Mouse (Mus musculus): ENCODE results near the gene Ormdl3.

The Ormdl3 gene

GRCm38 (mm10) chr11:98550975-98551828 is 36.0 kb downstream of the Ormdl3 start, which contains the start of gene Zpbp2:
Gene Zpbp2 (plus strand): TSS chr11:98551097.
- DNase-seq (ENCODE audit: low spot score in 2 of 2) = peak; percentile 89 to 90

- no peak for DNase-seq (ENCODE audit: low spot score in 2 of 2)
Measured at GRCm38 (mm10) chr11:98550311-98550974, 36.7 kb downstream of the Ormdl3 start.

- no peak for DNase-seq (ENCODE audit: low spot score in 2 of 2)
Measured at GRCm38 (mm10) chr11:98549363-98549762, 37.8 kb downstream of the Ormdl3 start.

GRCm38 (mm10) chr11:98547308-98547693 is 39.9 kb downstream of the Ormdl3 start:
- DNase-seq (ENCODE audit: low spot score in 2 of 2) = no peak

GRCm38 (mm10) chr11:98546529-98547307 is 40.5 kb downstream of the Ormdl3 start:
- no peak for DNase-seq (ENCODE audit: low spot score in 2 of 2)

- peak; percentile 53 to 58 for DNase-seq (ENCODE audit: low spot score in 2 of 2)
Measured at GRCm38 (mm10) chr11:98545711-98546231, 41.4 kb downstream of the Ormdl3 start, which contains the start of gene Ikzf3. Gene Ikzf3 (minus strand): TSS chr11:98546031.

GRCm38 (mm10) chr11:98544890-98545677 is 42.1 kb downstream of the Ormdl3 start:
- no peak for DNase-seq (ENCODE audit: low spot score in 2 of 2)

GRCm38 (mm10) chr11:98543414-98543813 is 43.8 kb downstream of the Ormdl3 start:
- no peak for DNase-seq (ENCODE audit: low spot score in 2 of 2)

GRCm38 (mm10) chr11:98542553-98542952 is 44.6 kb downstream of the Ormdl3 start:
- no peak for DNase-seq (ENCODE audit: low spot score in 2 of 2)

- no peak for DNase-seq (ENCODE audit: low spot score in 2 of 2)
Measured at GRCm38 (mm10) chr11:98540319-98540718, 46.8 kb downstream of the Ormdl3 start.

GRCm38 (mm10) chr11:98537480-98538034 is 49.6 kb downstream of the Ormdl3 start:
- no peak for DNase-seq (ENCODE audit: low spot score in 2 of 2)
